Mouse (Mus musculus): ENCODE results near the gene Emg1. TPM values are rescaled to one million over a fixed set of nuclear protein-coding genes. Genes with fewer than 3 reads are reported as not detected.

Emg1 gene
- total and polyA plus RNA-seq, 3 experiments: 51.8 to 78.8 (median 71.4) TPM

DNA sequence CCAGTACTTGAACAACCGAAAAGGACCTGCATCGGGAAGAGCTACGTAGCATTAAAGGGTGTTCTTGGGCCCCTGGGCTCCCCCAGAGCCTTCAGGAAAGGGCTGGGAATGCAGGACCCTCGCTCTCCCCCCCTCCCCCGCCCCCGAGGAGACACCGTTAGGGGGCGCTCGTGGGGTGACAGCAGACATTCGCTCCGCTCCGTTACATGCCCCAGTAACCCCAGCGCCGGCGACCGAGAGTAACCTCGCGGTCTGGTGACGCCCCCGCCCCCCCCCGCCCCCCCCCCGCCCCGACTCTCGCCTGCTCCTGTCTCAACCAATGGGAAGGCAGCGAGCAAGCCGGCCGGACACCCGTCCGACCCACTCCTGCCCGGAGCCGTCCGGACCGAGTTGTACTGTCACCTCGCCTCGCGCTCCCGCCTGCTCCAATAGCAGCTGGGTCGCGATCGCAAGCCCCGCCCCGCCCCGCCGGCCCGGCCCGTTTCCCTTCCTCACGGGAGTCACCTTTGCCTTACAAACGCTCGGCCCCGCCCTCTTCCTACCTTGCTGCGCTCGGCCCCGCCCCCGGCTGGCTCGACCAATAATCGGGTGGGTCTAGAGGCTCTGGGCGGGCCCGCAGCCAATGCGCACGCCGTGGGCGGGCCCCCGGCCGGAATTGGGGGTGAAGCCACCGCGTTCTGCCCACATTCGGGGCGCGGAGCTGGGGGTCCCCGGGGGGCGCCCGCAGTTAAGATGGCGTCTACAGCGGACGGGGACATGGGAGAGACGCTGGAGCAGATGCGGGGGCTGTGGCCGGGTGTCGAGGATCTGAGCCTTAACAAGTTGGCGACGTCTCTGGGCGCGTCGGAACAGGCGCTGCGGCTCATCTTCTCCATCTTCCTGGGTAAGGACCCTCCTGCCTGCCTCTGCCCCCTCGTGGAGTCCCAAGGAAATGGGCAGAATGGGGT is 49.2 kb downstream of the Emg1 start, which contains the start of gene Lpcat3:
Gene Lpcat3, plus strand, starts transcription at position 551 of the 947 bp plus-strand sequence.
- Histone ChIP-seq H3K4me3 (peak within 1 kb of the TSS; percentile 91), H3K27me3 (ENCODE audit: control insufficient read depth, insufficient read depth, low read length) (no peaks in the 10 kb centered on the region), H3K27ac (peak within 1 kb of the TSS; percentile 94), H3K36me3 (ENCODE audit: control insufficient read depth, insufficient read depth, low read length) (no peaks in the 10 kb centered on the region), H3K4me1 (ENCODE audit: control insufficient read depth, insufficient read depth, low read length) (no peaks in the 10 kb centered on the region), H3K9ac (ENCODE audit: low read depth, low read length) (peak within 1 kb of the TSS; percentile 77), H3K79me2 (replicated peaks; ENCODE audit: control insufficient read depth, insufficient read depth, low read length) (no peaks in the 10 kb centered on the region)
- intact Hi-C loops (cut with DNase I): loop anchor here (1.0 to 2.0 kb wide), 3 partner anchors 50 to 93 kb away; partner anchors contain the start of genes Emg1, Grcc10 and Phb2
- peak; percentile 98 to 99 for DNase-seq
- under 1% methylated on average over 69 of the region's 87 CpGs for WGBS
- TF ChIP-seq CTCF (IDR thresholded peaks at IDR 0.05) (peak; percentile 82), POLR2A (IDR thresholded peaks at IDR 0.05; ENCODE audit: insufficient read depth, low read depth, low read length) (0 out of 2 replicates have a peak, but pooled peaks have one; percentile 34), EP300 (IDR thresholded peaks at IDR 0.05; ENCODE audit: insufficient read depth, low read depth, low read length) (no peak)

DNA sequence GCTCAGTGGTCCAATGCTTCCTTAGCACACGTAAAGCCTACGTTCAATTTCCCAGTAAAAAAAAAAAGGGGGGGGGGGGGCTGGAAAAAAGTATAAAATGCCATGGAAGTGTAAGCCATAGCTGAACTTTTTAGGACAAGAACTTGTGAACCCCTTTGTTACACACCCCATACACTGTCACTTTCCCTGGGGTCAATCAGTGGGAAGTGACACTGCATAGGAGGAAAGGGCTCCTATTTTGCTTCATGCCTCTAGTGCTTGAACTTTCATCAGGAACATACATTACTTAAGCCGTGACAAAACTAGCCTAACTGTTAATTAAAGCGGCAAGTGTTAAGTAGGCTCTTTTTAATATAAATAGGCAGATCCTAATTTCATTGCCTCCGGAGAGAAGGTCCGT is 50.0 kb downstream of the Emg1 start:
- Histone ChIP-seq H3K4me3 (peak overlapping the region; percentile 91), H3K27me3 (ENCODE audit: control insufficient read depth, insufficient read depth, low read length) (no peaks in the 10 kb centered on the region), H3K79me2 (replicated peaks; ENCODE audit: control insufficient read depth, insufficient read depth, low read length) (no peaks in the 10 kb centered on the region), H3K4me1 (ENCODE audit: control insufficient read depth, insufficient read depth, low read length) (no peaks in the 10 kb centered on the region), H3K36me3 (ENCODE audit: control insufficient read depth, insufficient read depth, low read length) (no peaks in the 10 kb centered on the region), H3K9ac (ENCODE audit: low read depth, low read length) (peak overlapping the region; percentile 62), H3K27ac (peak overlapping the region; percentile 94)
- no peak for TF ChIP-seq POLR2A (IDR thresholded peaks at IDR 0.05; ENCODE audit: insufficient read depth, low read depth, low read length)
- TF ChIP-seq CTCF (IDR thresholded peaks at IDR 0.05): no peak
- no peak for TF ChIP-seq EP300 (IDR thresholded peaks at IDR 0.05; ENCODE audit: insufficient read depth, low read depth, low read length)
- intact Hi-C loops (cut with DNase I): loop anchor here (1.0 to 2.0 kb wide), 2 partner anchors 79 to 93 kb away; partner anchors contain the start of gene Grcc10
- WGBS: 33% methylated on average over 6 of the region's 6 CpGs
- DNase-seq: no peak

DNA sequence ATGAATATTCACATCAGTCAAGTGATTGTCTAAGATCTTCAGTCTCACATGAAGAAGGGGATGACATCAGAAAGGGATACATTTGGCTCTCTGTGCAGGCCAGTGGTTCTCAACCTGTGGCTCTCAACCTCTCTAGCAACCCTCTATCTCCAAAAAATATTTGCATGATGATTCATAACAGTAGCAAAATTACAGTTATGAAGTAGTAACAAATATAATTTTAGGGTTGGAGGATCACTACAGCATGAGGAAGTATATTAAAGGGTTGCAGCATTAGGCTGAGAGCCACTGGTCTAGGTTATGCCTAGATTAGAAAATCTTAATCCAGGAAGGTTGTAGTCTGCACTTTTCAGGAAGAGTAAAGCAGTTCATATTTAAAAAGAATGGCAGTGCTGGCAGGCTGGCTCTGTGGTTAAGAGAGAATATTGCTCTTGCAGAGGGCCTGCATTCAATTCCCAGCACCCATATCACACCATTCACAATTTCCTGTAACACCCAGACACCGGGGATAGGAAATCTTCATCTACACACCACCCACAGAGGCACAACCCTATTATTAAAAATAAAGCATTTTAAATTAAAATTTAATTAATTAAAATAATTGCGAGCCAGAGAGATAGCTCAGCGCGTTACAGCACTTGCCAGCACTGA is 50.7 kb downstream of the Emg1 start:
- Histone ChIP-seq H3K27ac (no peak overlapping the region), H3K4me1 (ENCODE audit: control insufficient read depth, insufficient read depth, low read length) (no peaks in the 10 kb centered on the region), H3K9ac (ENCODE audit: low read depth, low read length) (no peak overlapping the region), H3K27me3 (ENCODE audit: control insufficient read depth, insufficient read depth, low read length) (no peaks in the 10 kb centered on the region), H3K4me3 (no peak overlapping the region), H3K36me3 (ENCODE audit: control insufficient read depth, insufficient read depth, low read length) (no peaks in the 10 kb centered on the region), H3K79me2 (replicated peaks; ENCODE audit: control insufficient read depth, insufficient read depth, low read length) (no peaks in the 10 kb centered on the region)
- DNase-seq: no peak
- intact Hi-C loops (cut with DNase I): no loop called here
- 95% methylated on average over 4 of the region's 4 CpGs for WGBS
- TF ChIP-seq EP300 (IDR thresholded peaks at IDR 0.05; ENCODE audit: insufficient read depth, low read depth, low read length) (no peak), CTCF (IDR thresholded peaks at IDR 0.05) (no peak), POLR2A (IDR thresholded peaks at IDR 0.05; ENCODE audit: insufficient read depth, low read depth, low read length) (no peak)

DNA sequence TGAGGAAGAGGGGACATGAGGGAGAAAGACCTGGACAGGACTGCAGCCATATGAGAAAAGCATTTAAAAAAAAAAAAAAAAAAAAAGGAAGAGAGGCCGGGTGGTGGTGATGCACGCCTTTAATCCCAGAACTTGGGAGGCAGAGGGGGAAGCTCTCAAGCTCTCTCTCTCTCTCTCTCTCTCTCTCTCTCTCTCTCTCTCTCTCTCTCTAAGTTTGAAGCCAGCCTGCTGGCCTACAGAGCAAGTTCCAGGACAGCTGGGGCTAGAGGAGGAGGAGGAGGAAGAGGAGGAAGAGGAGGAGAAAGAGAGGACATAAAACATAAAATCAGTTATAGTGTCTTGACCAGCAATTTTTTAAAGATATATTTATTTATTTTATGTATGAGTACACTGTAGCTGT is 53.9 kb downstream of the Emg1 start:
- DNase-seq: no peak
- WGBS: 57% methylated on average over 2 of the region's 2 CpGs
- H3K9ac ChIP-seq (ENCODE audit: low read depth, low read length): no peak overlapping the region
- no peak overlapping the region for H3K4me3 ChIP-seq
- H3K27me3 ChIP-seq (ENCODE audit: control insufficient read depth, insufficient read depth, low read length): no peaks in the 10 kb centered on the region
- TF ChIP-seq CTCF (IDR thresholded peaks at IDR 0.05) (no peak), POLR2A (IDR thresholded peaks at IDR 0.05; ENCODE audit: insufficient read depth, low read depth, low read length) (no peak), EP300 (IDR thresholded peaks at IDR 0.05; ENCODE audit: insufficient read depth, low read depth, low read length) (no peak)
- no peaks in the 10 kb centered on the region for H3K36me3 ChIP-seq (ENCODE audit: control insufficient read depth, insufficient read depth, low read length)
- no peaks in the 10 kb centered on the region for H3K4me1 ChIP-seq (ENCODE audit: control insufficient read depth, insufficient read depth, low read length)
- intact Hi-C loops (cut with DNase I): no loop called here
- no peaks in the 10 kb centered on the region for H3K79me2 ChIP-seq (replicated peaks; ENCODE audit: control insufficient read depth, insufficient read depth, low read length)
- H3K27ac ChIP-seq: no peak overlapping the region

DNA sequence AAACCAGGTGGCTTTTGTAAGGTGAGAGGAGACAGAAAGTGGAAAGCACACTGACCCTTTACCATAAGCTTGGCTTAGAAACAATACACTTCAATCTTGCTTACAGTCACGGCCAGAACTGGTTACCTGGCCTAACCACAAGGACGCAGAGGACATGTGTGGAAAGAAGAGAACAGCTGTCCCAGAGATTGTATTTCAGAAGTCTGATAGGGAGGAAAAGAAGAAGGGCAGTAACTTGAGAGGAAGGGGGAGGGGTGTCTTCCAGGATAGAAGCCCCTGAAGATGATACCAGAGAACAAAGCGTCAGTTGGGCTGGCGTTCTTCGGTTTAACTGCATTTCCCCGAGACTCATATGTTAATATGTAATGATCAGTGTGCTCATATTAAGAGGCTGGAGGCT is 56.1 kb downstream of the Emg1 start:
- 64% methylated on average over 6 of the region's 6 CpGs for WGBS
- TF ChIP-seq CTCF (IDR thresholded peaks at IDR 0.05) (no peak), EP300 (IDR thresholded peaks at IDR 0.05; ENCODE audit: insufficient read depth, low read depth, low read length) (no peak), POLR2A (IDR thresholded peaks at IDR 0.05; ENCODE audit: insufficient read depth, low read depth, low read length) (no peak)
- intact Hi-C loops (cut with DNase I): no loop called here
- no peak overlapping the region for H3K4me3 ChIP-seq
- H3K79me2 ChIP-seq (replicated peaks; ENCODE audit: control insufficient read depth, insufficient read depth, low read length): no peaks in the 10 kb centered on the region
- no peak overlapping the region for H3K9ac ChIP-seq (ENCODE audit: low read depth, low read length)
- no peak for DNase-seq
- no peak overlapping the region for H3K27ac ChIP-seq
- no peaks in the 10 kb centered on the region for H3K36me3 ChIP-seq (ENCODE audit: control insufficient read depth, insufficient read depth, low read length)
- no peaks in the 10 kb centered on the region for H3K27me3 ChIP-seq (ENCODE audit: control insufficient read depth, insufficient read depth, low read length)
- H3K4me1 ChIP-seq (ENCODE audit: control insufficient read depth, insufficient read depth, low read length): no peaks in the 10 kb centered on the region

Small RNA genes within 50 kb of the gene (microRNA-seq; reads per million reads assigned to microRNA genes)
- gene Mir141 (16.2 to 16.8 reads per million in 2 experiments), gene Mir200c (216 to 246 reads per million in 2 experiments)

Other genes with a start within 250 kb of the Emg1 start
- gene Clstn3, start 247.4 kb downstream of the Emg1 start, total RNA-seq (2021): 1 to 10 TPM; 1.4 to 1.9 TPM
- gene Clstn3, start 247.4 kb downstream of the Emg1 start, polyA plus RNA-seq (2012; rRNA removed): 5.1 and 11.8 TPM in 2 replicates
- 1 to 10 TPM; 1.1 to 1.2 TPM for gene C1rl, start 219.1 kb downstream of the Emg1 start, total RNA-seq (2021)
- gene C1rl, start 219.1 kb downstream of the Emg1 start, polyA plus RNA-seq (2012; rRNA removed): 1.3 and 1.5 TPM in 2 replicates
- gene C1ra, start 199.8 kb downstream of the Emg1 start, total RNA-seq (2021): 10 to 100 TPM; 10.4 to 12.2 TPM
- gene C1ra, start 199.8 kb downstream of the Emg1 start, polyA plus RNA-seq (2012; rRNA removed): 17.3 and 19.5 TPM in 2 replicates
- gene C1s1, start 169.8 kb downstream of the Emg1 start, total RNA-seq (2021): 10 to 100 TPM; 23.0 to 25.1 TPM
- 31.0 and 39.0 TPM in 2 replicates for gene C1s1, start 169.8 kb downstream of the Emg1 start, polyA plus RNA-seq (2012; rRNA removed)
- gene C1rb, start 141.9 kb downstream of the Emg1 start, total RNA-seq (2021): 1 to 10 TPM; 1.2 to 1.8 TPM
- gene C1rb, start 141.9 kb downstream of the Emg1 start, polyA plus RNA-seq (2012; rRNA removed): not detected in 2 replicates
- gene C1s2, start 76.1 kb downstream of the Emg1 start, total RNA-seq (2021): under 1 TPM; 0.26 to 0.48 TPM
- not detected in 2 replicates for gene C1s2, start 76.1 kb downstream of the Emg1 start, polyA plus RNA-seq (2012; rRNA removed)
- 10 to 100 TPM; 34.9 to 40.5 TPM for gene Lpcat3, start 49.2 kb downstream of the Emg1 start, total RNA-seq (2021)
- gene Lpcat3, start 49.2 kb downstream of the Emg1 start, polyA plus RNA-seq (2012; rRNA removed): 73.4 and 116 TPM in 2 replicates
- gene Phb2, start 158 bp upstream of the Emg1 start, total RNA-seq (2021): 100 to 1,000 TPM; 260 to 292 TPM
- 184 and 200 TPM in 2 replicates for gene Phb2, start 158 bp upstream of the Emg1 start, polyA plus RNA-seq (2012; rRNA removed)
- gene Ptpn6, start 26.5 kb upstream of the Emg1 start, total RNA-seq (2021): 1 to 10 TPM; 3.1 to 4.4 TPM
- 4.5 and 8.2 TPM in 2 replicates for gene Ptpn6, start 26.5 kb upstream of the Emg1 start, polyA plus RNA-seq (2012; rRNA removed)
- 100 to 1,000 TPM; 280 to 314 TPM for gene Grcc10, start 29.2 kb upstream of the Emg1 start, total RNA-seq (2021)
- gene Grcc10, start 29.2 kb upstream of the Emg1 start, polyA plus RNA-seq (2012; rRNA removed): 296 and 328 TPM in 2 replicates
- gene Gm45234, start 43.8 kb upstream of the Emg1 start, total RNA-seq (2021): 1 to 10 TPM in 1 of 2 experiments, not detected in 1; 1.9 TPM
- not detected in 2 replicates for gene Gm45234, start 43.8 kb upstream of the Emg1 start, polyA plus RNA-seq (2012; rRNA removed)
- gene Atn1, start 44.3 kb upstream of the Emg1 start, total RNA-seq (2021): 10 to 100 TPM; 44.3 to 47.8 TPM
- 24.5 and 32.8 TPM in 2 replicates for gene Atn1, start 44.3 kb upstream of the Emg1 start, polyA plus RNA-seq (2012; rRNA removed)
- 1 to 10 TPM; 2.4 to 2.7 TPM for gene Eno2, start 57.5 kb upstream of the Emg1 start, total RNA-seq (2021)
- gene Eno2, start 57.5 kb upstream of the Emg1 start, polyA plus RNA-seq (2012; rRNA removed): 2.4 and 2.7 TPM in 2 replicates
- gene Lrrc23, start 67.5 kb upstream of the Emg1 start, total RNA-seq (2021): not detected
- gene Lrrc23, start 67.5 kb upstream of the Emg1 start, polyA plus RNA-seq (2012; rRNA removed): 0.53 and 3.2 TPM in 2 replicates
- 1 to 10 TPM; 3.2 TPM for gene Spsb2, start 96.5 kb upstream of the Emg1 start, total RNA-seq (2021)
- 2.8 and 4.4 TPM in 2 replicates for gene Spsb2, start 96.5 kb upstream of the Emg1 start, polyA plus RNA-seq (2012; rRNA removed)
- 100 to 1,000 TPM; 788 to 884 TPM for gene Tpi1, start 102.1 kb upstream of the Emg1 start, total RNA-seq (2021)
- 870 and 1,222 TPM in 2 replicates for gene Tpi1, start 102.1 kb upstream of the Emg1 start, polyA plus RNA-seq (2012; rRNA removed)
- 10 to 100 TPM; 68.4 to 72.3 TPM for gene Usp5, start 117.3 kb upstream of the Emg1 start, total RNA-seq (2021)
- gene Usp5, start 117.3 kb upstream of the Emg1 start, polyA plus RNA-seq (2012; rRNA removed): 51.0 and 74.9 TPM in 2 replicates
- gene Cdca3, start 117.4 kb upstream of the Emg1 start, total RNA-seq (2021): under 1 TPM; 0.32 to 0.70 TPM
- gene Cdca3, start 117.4 kb upstream of the Emg1 start, polyA plus RNA-seq (2012; rRNA removed): 0.72 and 1.9 TPM in 2 replicates
- gene Gnb3, start 128.1 kb upstream of the Emg1 start, total RNA-seq (2021): 10 to 100 TPM in 1 of 2 experiments, 1 to 10 TPM in 1; 6.1 to 10.9 TPM
- 6.9 and 14.0 TPM in 2 replicates for gene Gnb3, start 128.1 kb upstream of the Emg1 start, polyA plus RNA-seq (2012; rRNA removed)
- 10 to 100 TPM in 1 of 2 experiments, 1 to 10 TPM in 1; 6.9 to 10.6 TPM for gene P3h3, start 145.6 kb upstream of the Emg1 start, total RNA-seq (2021)
- gene P3h3, start 145.6 kb upstream of the Emg1 start, polyA plus RNA-seq (2012; rRNA removed): 15.5 and 16.2 TPM in 2 replicates
- gene Gpr162, start 151.8 kb upstream of the Emg1 start, total RNA-seq (2021): under 1 TPM; 0.41 to 0.44 TPM
- gene Gpr162, start 151.8 kb upstream of the Emg1 start, polyA plus RNA-seq (2012; rRNA removed): 1.0 and 1.4 TPM in 2 replicates
- under 1 TPM; 0.34 to 0.57 TPM for gene Cd4, start 176.0 kb upstream of the Emg1 start, total RNA-seq (2021)
- 0.53 and 0.66 TPM in 2 replicates for gene Cd4, start 176.0 kb upstream of the Emg1 start, polyA plus RNA-seq (2012; rRNA removed)
- under 1 TPM; 0.32 to 0.34 TPM for gene Lag3, start 199.5 kb upstream of the Emg1 start, total RNA-seq (2021)
- gene Lag3, start 199.5 kb upstream of the Emg1 start, polyA plus RNA-seq (2012; rRNA removed): 0.29 and 0.47 TPM in 2 replicates
- gene Ptms, start 207.9 kb upstream of the Emg1 start, total RNA-seq (2021): 100 to 1,000 TPM; 154 to 163 TPM
- 547 and 614 TPM in 2 replicates for gene Ptms, start 207.9 kb upstream of the Emg1 start, polyA plus RNA-seq (2012; rRNA removed)
- gene Mlf2, start 219.2 kb upstream of the Emg1 start, total RNA-seq (2021): 100 to 1,000 TPM; 179 to 194 TPM
- gene Mlf2, start 219.2 kb upstream of the Emg1 start, polyA plus RNA-seq (2012; rRNA removed): 259 and 275 TPM in 2 replicates

Data from heart, adult 2 months (tissue).